Comparison of ENCODE assay signal across 14 mouse cellular contexts in genomic region chr7:109602022-109602421, GRCm38 (mm10).
DNase-seq lines count a peak whose midpoint lies in the region; ATAC-seq and TF ChIP-seq lines count a peak whose summit lies in the region.
"Had no signal": no experiment of that assay in that cellular context is flagged by ENCODE, and none has a peak within 500 bp of the region (broad histone marks: within the 10 kb centered on the region; RNA-seq: fewer than 3 reads in every experiment).

No protein-coding gene starts in this region.

- peaks cover 35% of the 10 kb centered on the region for H3K4me1 ChIP-seq in heart, embryonic 10.5 days
- peaks cover 21% of the 10 kb centered on the region; the same call in 1 of the 2 replicates for H3K4me1 ChIP-seq in lung, embryonic 14.5 days (ENCODE audit: insufficient read depth)
- peaks cover 35% of the 10 kb centered on the region for H3K4me1 ChIP-seq in liver, embryonic 11.5 days (replicated peaks; ENCODE audit: control insufficient read depth, insufficient read depth, low read length)
- H3K4me1 ChIP-seq in stomach, embryonic 16.5 days (ENCODE audit: control insufficient read depth, insufficient read depth, low read length) = peaks cover 21% of the 10 kb centered on the region
- H3K4me1 ChIP-seq in midbrain, embryonic 15.5 days = no peaks in the 10 kb centered on the region
- H3K4me1 ChIP-seq: midbrain, embryonic 12.5 days had no signal

- ATAC-seq in lung, embryonic 14.5 days (ENCODE audit: insufficient read depth) = no peak
- no peak for ATAC-seq in liver, embryonic 11.5 days (replicated peaks; ENCODE audit: low FRiP score)
- no peak for ATAC-seq in stomach, embryonic 16.5 days (ENCODE audit: insufficient read depth, low FRiP score)
- no peak for ATAC-seq in midbrain, embryonic 15.5 days (replicated peaks)

- H3K9me3 ChIP-seq in heart, embryonic 10.5 days = no peaks in the 10 kb centered on the region
- H3K9me3 ChIP-seq in lung, embryonic 14.5 days (ENCODE audit: low read depth, low read length) = no peaks in the 10 kb centered on the region
- no peaks in the 10 kb centered on the region for H3K9me3 ChIP-seq in liver, embryonic 11.5 days (ENCODE audit: control insufficient read depth, low read length)
- no peaks in the 10 kb centered on the region for H3K9me3 ChIP-seq in stomach, embryonic 16.5 days (replicated peaks; ENCODE audit: control insufficient read depth, low read length)
- no peaks in the 10 kb centered on the region for H3K9me3 ChIP-seq in midbrain, embryonic 15.5 days
- H3K9me3 ChIP-seq: G1E; midbrain, embryonic 12.5 days had no signal

- no peaks in the 10 kb centered on the region for H3K36me3 ChIP-seq in heart, embryonic 10.5 days
- H3K36me3 ChIP-seq in lung, embryonic 14.5 days (ENCODE audit: insufficient read depth) = no peaks in the 10 kb centered on the region
- no peaks in the 10 kb centered on the region for H3K36me3 ChIP-seq in liver, embryonic 11.5 days (ENCODE audit: control insufficient read depth, insufficient read depth, low read length)
- no peaks in the 10 kb centered on the region for H3K36me3 ChIP-seq in stomach, embryonic 16.5 days (ENCODE audit: control insufficient read depth, insufficient read depth, low read length)
- H3K36me3 ChIP-seq in midbrain, embryonic 15.5 days (replicated peaks) = no peaks in the 10 kb centered on the region
- H3K36me3 ChIP-seq: G1E; midbrain, embryonic 12.5 days had no signal

- no peak for TF ChIP-seq CTCF in lung, embryonic 14.5 days (IDR thresholded peaks at IDR 0.05; ENCODE audit: low read depth)

- H3K27me3 ChIP-seq in heart, embryonic 10.5 days (ENCODE audit: insufficient read depth, poor library complexity, severe bottlenecking) = no peaks in the 10 kb centered on the region
- no peaks in the 10 kb centered on the region for H3K27me3 ChIP-seq in lung, embryonic 14.5 days (ENCODE audit: insufficient read depth, low read length)
- no peaks in the 10 kb centered on the region for H3K27me3 ChIP-seq in liver, embryonic 11.5 days (replicated peaks; ENCODE audit: control insufficient read depth, insufficient read depth, low read length)
- no peaks in the 10 kb centered on the region for H3K27me3 ChIP-seq in stomach, embryonic 16.5 days (ENCODE audit: control insufficient read depth, insufficient read depth, low read length)
- no peaks in the 10 kb centered on the region for H3K27me3 ChIP-seq in midbrain, embryonic 15.5 days (replicated peaks)
- H3K27me3 ChIP-seq: midbrain, embryonic 12.5 days had no signal

- H3K27ac ChIP-seq in heart, embryonic 10.5 days = peak overlapping the region; percentile 44; the same call in 1 of the 2 replicates
- H3K27ac ChIP-seq in lung, embryonic 14.5 days (ENCODE audit: low read depth) = peak overlapping the region; percentile 77
- peak overlapping the region; percentile 79; the same call in 1 of the 2 replicates for H3K27ac ChIP-seq in liver, embryonic 11.5 days (ENCODE audit: low read depth, low read length)
- H3K27ac ChIP-seq in stomach, embryonic 16.5 days (ENCODE audit: low read length) = peak overlapping the region; percentile 80
- no peak overlapping the region for H3K27ac ChIP-seq in midbrain, embryonic 15.5 days
- H3K27ac ChIP-seq: midbrain, embryonic 12.5 days had no signal

- peak overlapping the region; percentile 28; the same call in 1 of the 2 replicates for H3K4me2 ChIP-seq in lung, embryonic 14.5 days
- peak overlapping the region; percentile 51 for H3K4me2 ChIP-seq in liver, embryonic 11.5 days
- H3K4me2 ChIP-seq in stomach, embryonic 16.5 days (ENCODE audit: low read depth, low read length) = peak overlapping the region; percentile 28
- no peak overlapping the region for H3K4me2 ChIP-seq in midbrain, embryonic 15.5 days
- H3K4me2 ChIP-seq: midbrain, embryonic 12.5 days had no signal

- DNase-seq in heart, embryonic 10.5 days (ENCODE audit: low spot score) = no peak
- no peak for DNase-seq in heart, adult 9 months (ENCODE audit: low spot score in 2 of 2)
- no peak for DNase-seq in lung, embryonic 14.5 days
- DNase-seq in lung, postnatal 10 days = no peak
- no peak for DNase-seq in liver, embryonic 11.5 days (ENCODE audit: low spot score)
- DNase-seq in B cell, adult 2 months = no peak
- DNase-seq: cerebellum, adult 11-12 months; embryo, embryonic 11 days; heart, postnatal 14 days; spleen, adult 18-20 months had no signal

- H3K9ac ChIP-seq in lung, embryonic 14.5 days = no peak overlapping the region
- peak overlapping the region; percentile 50; the same call in 1 of the 2 replicates for H3K9ac ChIP-seq in liver, embryonic 11.5 days (ENCODE audit: low read depth, low read length)
- H3K9ac ChIP-seq in stomach, embryonic 16.5 days (ENCODE audit: low read length) = no peak overlapping the region
- no peak overlapping the region for H3K9ac ChIP-seq in midbrain, embryonic 15.5 days
- H3K9ac ChIP-seq: midbrain, embryonic 12.5 days had no signal

- no peak overlapping the region for H3K4me3 ChIP-seq in heart, embryonic 10.5 days
- H3K4me3 ChIP-seq in lung, embryonic 14.5 days (ENCODE audit: low read depth, low read length) = no peak overlapping the region
- peak overlapping the region; percentile 17; the same call in 1 of the 2 replicates for H3K4me3 ChIP-seq in liver, embryonic 11.5 days (ENCODE audit: low read depth, low read length)
- H3K4me3 ChIP-seq in stomach, embryonic 16.5 days (replicated peaks; ENCODE audit: low read length) = peak overlapping the region; percentile 21
- H3K4me3 ChIP-seq in midbrain, embryonic 15.5 days = no peak overlapping the region
- H3K4me3 ChIP-seq: midbrain, embryonic 12.5 days had no signal

Comparison
In these comparisons a context has a peak if more than half of its experiments do, and no peak if none do; other contexts are left out.
1. H3K4me3 ChIP-seq: peak in liver, embryonic 11.5 days (single experiment) and stomach, embryonic 16.5 days (single experiment); none in heart, embryonic 10.5 days (single experiment), lung, embryonic 14.5 days (single experiment) and midbrain, embryonic 15.5 days (single experiment).